Mouse (Mus musculus): ENCODE results near the gene Mrm3. TPM values are rescaled to one million over a fixed set of nuclear protein-coding genes. Genes with fewer than 3 reads are reported as not detected.

Gene Mrm3
- polyA plus RNA-seq (2015; fragmentation: Illumina TruSeq; extraction: RNeasy Lipid Tissue Mini Kit (QIAGEN cat#74804); ENCODE audit: low read depth, low replicate concordance): 16.2 TPM

DNA sequence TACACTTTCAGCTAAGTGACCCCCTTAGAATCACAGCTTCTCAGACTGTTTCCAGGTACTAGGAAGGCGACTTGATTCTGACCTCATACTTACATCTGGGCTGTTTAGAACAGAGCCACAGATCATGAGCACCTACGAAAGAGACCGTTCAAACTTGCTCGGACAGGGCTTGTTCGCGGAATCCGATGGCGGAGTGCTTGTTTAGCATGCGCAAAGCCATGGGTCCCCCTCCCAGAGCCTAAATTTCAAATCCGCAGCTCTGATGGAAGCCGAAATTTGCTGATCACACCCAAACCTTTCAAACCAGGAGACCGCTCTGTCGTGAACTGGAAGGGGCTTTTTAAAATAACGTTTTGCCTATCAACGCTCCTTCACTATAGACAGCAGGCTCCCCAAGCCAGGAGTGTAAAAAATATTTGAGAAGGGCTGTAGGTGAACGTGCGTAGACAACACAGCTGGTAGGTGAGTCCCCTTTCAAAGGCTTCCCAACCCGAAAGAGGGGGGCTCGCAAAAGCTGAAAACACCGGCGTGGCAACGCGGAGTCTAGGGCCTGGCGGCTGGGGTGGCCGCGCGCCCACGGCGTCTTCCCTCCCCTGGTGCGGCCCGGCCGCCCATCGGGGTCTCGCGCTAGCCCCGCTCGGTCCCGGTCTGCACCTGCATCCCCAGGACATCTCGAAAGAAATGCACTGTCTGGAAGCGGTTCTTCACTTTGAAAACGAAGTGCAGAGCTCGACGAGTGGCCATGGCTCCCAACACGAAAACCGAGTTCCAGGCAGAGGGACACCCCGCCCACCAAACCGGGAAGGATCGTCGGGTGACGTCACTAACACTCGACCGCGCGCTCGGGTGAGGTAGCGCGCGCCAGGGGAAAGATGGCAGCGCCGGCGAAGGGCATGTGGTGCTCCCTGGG, at the start of gene Mrm3, which contains the start of gene Glod4:
Gene Mrm3, plus strand, starts transcription at position 815 of the 910 bp plus-strand sequence.
Gene Glod4, minus strand, starts transcription at position 825 of the 910 bp plus-strand sequence.

GRCm38 (mm10) chr11:76217390-76217800, 26.1 kb upstream of the Mrm3 start, which contains the start of the genes Dbil5 and Gemin4:
Gene Dbil5, plus strand, starts transcription at chr11:76217608.
Gene Gemin4, minus strand, starts transcription at chr11:76217664.

Other genes with a start within 250 kb of the Mrm3 start
- gene 1700016K19Rik, start 243.8 kb upstream of the Mrm3 start, polyA plus RNA-seq (2015; fragmentation: Illumina TruSeq; extraction: RNeasy Lipid Tissue Mini Kit (QIAGEN cat#74804); ENCODE audit: low read depth, low replicate concordance): 6.2 TPM
- gene Rflnb, start 215.9 kb upstream of the Mrm3 start, polyA plus RNA-seq (2015; fragmentation: Illumina TruSeq; extraction: RNeasy Lipid Tissue Mini Kit (QIAGEN cat#74804); ENCODE audit: low read depth, low replicate concordance): 10.1 TPM
- gene Vps53, start 64.1 kb upstream of the Mrm3 start, polyA plus RNA-seq (2015; fragmentation: Illumina TruSeq; extraction: RNeasy Lipid Tissue Mini Kit (QIAGEN cat#74804); ENCODE audit: low read depth, low replicate concordance): 61.1 TPM
- gene Fam57a, start 64.0 kb upstream of the Mrm3 start, polyA plus RNA-seq (2015; fragmentation: Illumina TruSeq; extraction: RNeasy Lipid Tissue Mini Kit (QIAGEN cat#74804); ENCODE audit: low read depth, low replicate concordance): 22.8 TPM
- gene Dbil5, start 26.1 kb upstream of the Mrm3 start, polyA plus RNA-seq (2015; fragmentation: Illumina TruSeq; extraction: RNeasy Lipid Tissue Mini Kit (QIAGEN cat#74804); ENCODE audit: low read depth, low replicate concordance): 1.0 TPM
- gene Gemin4, start 26.1 kb upstream of the Mrm3 start, polyA plus RNA-seq (2015; fragmentation: Illumina TruSeq; extraction: RNeasy Lipid Tissue Mini Kit (QIAGEN cat#74804); ENCODE audit: low read depth, low replicate concordance): 7.7 TPM
- gene Glod4, start within 50 bp of the Mrm3 start, polyA plus RNA-seq (2015; fragmentation: Illumina TruSeq; extraction: RNeasy Lipid Tissue Mini Kit (QIAGEN cat#74804); ENCODE audit: low read depth, low replicate concordance): 103 TPM
- gene Nxn, start 155.4 kb downstream of the Mrm3 start, polyA plus RNA-seq (2015; fragmentation: Illumina TruSeq; extraction: RNeasy Lipid Tissue Mini Kit (QIAGEN cat#74804); ENCODE audit: low read depth, low replicate concordance): 9.4 TPM
- gene Timm22, start 163.2 kb downstream of the Mrm3 start, polyA plus RNA-seq (2015; fragmentation: Illumina TruSeq; extraction: RNeasy Lipid Tissue Mini Kit (QIAGEN cat#74804); ENCODE audit: low read depth, low replicate concordance): 49.8 TPM

All from brain, adult 10 weeks (tissue).